Mouse (Mus musculus) skeletal muscle tissue, adult 2 months (tissue): ENCODE measurements at regions not wholly inside any gene's neighbourhood (a gene's known extent, or its start where the extent isn't known, plus 50 kb on each side); places are given as distances from the start of the nearest gene placed in this dataset.
A peak's percentile ranks its signal among the peaks of the same experiment; 100 is the strongest.

Experiments used
- DNase-seq: peaks from one replicate; pipeline ENCODE4 v3.0.0-alpha.2; 2012; ENCODE audit warnings: low read depth, low spot score

DNA sequence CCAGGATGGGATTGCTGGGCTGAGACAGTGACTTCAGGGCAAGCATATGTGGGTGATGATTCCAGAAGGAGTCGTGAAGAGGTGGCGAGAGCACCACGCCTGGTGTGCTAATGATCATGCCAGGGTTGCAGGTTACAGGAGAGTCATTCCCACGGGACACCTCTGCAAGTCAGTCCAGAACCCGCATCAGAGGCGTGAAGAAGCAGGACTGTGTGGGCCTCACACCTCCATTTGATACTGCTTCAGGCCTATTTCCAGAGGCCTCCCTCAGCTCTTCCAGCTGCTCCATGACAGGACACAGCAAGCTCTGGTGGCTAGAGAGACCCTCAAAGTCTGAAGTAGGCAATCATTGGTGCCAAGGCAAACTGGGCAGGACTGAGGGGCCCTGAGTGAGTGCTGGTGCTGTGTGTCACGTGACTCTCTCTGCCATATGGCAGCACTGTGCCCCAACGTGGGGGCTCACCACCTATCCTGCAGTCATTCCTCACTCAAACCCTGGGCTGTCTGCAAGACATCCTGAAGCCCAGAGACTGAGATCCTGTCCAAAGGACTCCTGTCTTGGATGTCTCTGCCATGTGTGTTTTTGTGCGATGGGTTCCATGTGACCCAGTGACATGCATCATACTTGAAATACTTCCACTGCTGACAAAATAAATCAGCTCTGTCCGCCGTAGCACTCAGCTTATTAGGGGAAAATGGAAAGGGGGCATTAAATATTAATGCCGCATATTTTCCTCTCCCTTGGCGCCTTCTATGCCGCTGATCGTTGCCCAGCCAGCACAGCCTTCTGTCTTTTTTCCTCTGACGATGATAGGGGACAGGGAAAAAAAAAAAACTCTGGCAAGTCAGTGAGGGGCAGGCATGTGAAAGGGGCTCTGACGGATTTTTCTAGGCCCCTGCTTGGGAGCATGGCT is 247.6 kb upstream of the Habp2 start:
- no peak for DNase-seq

DNA sequence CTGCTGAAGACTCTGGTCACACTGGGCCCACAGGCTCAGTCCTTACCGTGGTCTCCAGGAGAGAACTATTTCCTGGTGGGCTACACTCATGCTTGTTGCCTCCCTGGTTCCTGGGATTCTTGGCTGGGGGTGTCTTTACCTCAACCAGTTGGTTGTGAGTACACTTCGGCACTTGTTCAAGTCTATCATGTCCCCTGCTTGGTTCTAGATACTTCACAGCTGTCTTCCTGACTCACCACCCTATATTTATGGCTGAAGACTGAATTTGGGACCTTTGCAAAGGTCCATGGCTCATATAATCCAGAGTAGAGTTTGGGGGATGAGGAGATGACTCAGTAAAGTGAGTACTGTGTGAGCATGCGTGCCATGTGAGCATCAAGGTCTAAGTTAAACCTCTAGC is 245.0 kb upstream of the Habp2 start:
- no peak for DNase-seq

DNA sequence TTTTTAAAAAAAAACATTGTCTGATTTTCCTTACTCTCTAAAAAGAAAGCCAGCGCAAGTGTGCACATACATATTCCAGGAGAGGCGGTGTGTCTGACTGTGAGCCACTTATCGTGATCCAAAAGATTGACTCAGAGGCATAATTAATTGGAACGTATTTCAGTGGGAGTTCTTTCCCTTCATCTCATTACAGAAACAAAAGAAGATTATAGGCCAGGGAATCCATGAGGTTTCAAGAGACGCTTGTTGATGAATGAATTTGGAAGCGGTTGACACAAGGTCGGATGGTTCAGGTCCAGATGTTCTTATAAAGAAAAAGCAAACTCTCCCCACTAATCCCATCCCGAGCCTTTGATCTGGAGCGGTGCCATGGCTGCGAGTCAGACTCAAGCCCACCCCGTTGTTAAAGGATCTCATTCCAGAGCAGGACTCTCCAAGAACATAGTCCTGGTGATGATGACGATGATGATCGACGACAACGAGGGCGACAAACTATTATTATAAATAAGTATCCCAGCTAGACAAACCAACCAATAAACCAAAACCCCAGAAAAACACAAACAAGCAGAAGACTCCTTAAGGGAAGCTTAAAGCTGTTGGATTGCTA is 240.1 kb upstream of the Habp2 start:
- DNase-seq: no peak

DNA sequence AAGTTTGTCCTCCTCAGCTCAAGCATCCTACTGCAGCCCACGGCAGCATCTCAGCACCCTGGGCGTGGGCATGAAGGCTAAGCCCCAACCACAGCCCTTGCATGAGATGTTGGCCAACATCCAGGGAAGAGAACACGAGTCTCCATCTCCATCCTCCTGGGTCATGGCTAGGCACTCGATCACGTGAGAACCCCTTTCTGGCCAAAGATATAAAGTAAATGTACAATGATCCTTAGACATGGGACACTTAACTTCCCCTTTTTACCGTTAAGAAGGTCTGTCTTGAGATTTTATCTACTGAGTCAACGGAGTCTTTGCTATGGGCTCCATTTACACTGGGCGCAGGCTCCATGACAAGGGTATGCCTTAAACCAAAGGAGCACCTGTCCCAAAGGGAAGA is 232.8 kb upstream of the Habp2 start:
- no peak for DNase-seq

DNA sequence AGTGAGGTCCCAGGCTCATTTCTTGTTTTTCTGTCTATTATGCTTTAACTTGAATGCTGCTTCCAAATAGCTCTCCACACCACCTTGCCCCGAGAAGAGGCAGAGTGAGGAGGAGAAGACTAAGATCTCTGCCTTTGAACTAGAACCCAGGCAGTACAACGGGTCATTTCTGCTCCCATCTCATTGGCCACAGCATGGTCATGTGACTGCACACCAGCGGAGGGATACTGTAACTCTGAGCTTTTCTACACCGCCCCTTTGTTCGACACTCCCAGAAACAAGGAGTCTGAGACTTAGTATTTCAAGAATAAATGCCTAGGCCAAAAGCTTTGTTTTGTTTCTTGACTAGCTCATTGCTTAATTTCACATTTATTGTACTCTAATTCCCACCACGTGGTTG is 230.5 kb upstream of the Habp2 start:
- no peak for DNase-seq

DNA sequence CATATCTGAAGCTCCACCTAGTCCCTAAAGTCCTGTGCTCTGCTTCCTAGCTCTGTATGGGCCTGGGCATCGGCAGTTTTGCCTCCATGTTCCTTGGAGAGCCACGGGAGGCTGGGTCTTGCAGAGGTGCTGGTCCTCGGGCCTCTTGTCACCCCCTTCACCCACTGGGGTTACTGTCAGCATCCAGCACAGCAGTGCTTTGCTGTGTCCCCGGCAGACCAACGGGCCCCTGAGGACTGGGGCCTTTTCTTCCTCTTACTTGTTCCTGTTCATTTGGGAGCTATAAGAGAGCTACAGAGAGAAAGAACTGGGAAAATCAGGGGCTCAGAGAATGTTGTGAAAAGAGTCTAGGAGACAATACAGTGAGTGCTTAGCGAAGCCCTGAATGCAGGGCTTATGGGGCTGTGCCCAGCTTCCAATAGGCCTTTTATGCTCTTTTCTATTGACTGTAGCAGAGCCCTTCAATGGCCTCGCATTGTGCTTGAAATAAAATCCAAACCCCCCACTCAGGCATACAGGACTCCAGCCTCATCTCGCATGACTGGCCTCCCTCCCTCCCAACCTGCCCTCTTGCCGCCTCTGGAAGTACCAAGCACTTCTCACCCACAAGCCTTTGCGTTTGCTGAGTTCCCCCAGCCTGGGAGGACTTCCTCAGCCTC is 224.9 kb upstream of the Habp2 start:
- no peak for DNase-seq

DNA sequence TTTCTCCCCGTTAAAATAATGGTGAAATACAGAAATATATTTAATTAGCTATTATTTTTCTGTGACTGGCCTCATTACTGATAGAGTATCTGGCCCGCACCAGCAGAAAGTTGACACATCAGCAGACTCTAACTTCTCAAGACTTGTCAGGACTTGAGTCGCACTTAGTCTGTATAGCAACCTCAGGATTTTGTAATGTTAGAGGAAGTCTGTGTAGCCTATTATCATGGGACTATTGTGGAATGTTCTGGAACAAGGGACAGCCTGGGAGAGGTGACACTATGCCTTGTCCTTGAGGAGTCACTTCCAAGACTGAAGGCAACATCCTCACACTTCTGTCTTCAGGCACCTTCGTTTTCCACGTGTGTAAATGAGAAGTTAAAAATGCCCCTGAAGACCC is 223.8 kb upstream of the Habp2 start:
- no peak for DNase-seq

DNA sequence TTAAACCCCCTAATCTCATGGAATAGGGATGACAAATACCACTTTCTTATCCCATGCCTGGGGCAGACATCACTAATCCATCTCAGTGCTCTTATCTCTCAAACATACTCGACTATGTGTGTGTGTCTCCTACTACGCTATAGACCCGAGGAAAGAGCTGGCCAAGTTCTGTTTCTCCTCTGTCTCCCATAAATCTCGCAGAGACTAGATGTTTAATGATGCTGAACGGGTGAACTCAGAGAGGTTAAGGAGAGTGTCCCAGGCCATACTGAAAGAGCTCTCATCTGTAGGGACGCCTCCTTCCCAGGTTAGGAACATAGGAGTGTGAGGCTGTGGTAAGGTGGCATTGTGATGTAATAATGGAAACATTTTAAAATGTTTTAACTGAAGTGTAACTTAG is 221.2 kb upstream of the Habp2 start:
- DNase-seq: no peak

DNA sequence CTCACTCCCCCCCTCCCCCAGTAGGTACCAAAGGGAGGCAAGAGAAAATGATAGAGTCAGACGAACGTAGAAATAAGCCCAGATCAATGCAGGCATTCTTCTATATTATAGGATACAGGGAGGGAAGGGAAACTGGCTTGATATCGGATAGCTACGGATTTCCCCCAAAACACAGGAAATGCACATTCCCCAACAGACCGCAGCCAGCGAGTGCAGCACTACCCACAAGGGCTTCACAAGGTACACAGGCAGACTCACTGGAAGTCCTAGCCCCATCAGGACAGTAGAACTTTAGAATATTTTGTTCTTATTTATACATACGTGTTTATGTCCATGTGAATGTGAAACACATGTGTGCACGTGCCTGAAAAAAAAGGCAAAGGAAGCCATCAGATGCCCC is 218.8 kb upstream of the Habp2 start:
- DNase-seq: no peak

DNA sequence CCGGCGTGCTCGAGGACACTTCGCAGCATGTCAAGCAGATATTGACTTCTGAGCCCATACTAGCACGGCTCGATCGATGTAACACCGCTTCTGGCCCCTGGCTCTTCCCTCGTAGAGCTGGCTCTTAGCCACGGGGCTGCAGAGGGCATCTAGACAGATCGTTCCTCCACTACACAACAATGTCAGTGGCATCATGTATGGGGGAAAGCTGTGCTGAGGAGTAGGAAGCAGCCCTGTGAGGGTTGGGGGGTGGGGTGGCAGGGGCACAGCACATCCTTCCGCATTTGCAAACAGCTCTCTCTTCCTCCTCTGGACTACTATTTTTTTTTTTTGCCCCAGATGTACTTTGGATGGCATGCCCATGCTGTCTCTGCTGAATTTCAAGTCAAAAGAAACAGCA is 218.1 kb upstream of the Habp2 start:
- no peak for DNase-seq

DNA sequence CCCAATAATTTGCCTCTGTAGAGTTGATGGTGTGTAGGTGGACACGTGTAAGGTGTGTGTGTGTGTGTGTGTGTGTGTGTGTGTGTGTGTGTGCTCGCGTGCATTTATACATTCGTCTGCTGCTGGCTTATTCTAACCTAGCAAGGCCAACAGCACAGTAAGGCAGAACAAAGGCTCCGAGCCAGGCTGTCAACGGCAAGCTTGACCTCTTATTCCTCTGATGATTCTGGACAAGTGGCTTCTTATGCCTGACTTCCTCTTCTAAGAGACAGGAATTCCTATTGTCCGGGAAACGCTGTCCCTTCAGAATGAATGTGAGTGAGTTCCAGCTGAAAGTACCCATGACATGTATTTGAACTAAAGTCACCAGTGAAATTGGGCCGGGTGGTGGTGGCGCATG is 217.7 kb upstream of the Habp2 start:
- DNase-seq: no peak

DNA sequence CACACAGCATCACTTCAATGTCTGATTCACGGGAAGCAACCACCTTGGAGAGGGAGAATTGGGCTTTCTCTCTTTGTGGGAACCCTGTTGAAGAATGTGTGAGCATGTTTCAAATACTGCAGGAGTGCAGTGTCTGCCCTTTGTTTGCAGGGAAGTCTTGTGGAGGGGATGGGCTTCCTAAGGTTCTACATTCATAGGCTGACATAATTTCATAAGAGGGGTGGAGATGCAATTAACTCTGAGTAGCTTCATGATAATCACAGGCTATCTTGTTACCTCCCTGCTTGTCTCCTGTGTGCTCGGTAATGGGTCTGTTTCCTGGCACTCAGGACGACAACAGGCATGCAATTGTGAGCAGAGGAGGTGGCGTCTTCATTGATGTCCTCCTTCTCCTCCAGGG is 215.6 kb upstream of the Habp2 start:
- DNase-seq: no peak

DNA sequence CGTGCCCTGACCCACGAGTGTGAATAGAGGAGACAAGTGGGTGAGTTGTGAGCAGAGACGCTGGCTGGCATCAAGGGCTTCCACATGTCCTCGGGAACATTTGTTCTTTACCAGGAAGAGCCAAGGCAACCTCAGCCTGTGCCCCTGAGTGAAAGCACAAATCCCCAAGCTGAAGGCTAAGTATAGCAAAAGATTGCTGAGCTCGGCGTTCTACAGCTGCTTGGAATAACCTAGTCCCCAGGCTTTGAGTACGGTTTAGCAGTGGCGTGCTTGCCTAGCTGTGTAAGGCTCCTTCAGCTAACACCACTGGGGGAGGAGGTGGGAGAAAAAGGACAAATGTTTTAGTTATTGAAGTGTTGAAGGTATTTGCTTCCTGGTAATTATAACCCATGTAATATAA is 210.8 kb upstream of the Habp2 start:
- DNase-seq: peak; percentile 73

DNA sequence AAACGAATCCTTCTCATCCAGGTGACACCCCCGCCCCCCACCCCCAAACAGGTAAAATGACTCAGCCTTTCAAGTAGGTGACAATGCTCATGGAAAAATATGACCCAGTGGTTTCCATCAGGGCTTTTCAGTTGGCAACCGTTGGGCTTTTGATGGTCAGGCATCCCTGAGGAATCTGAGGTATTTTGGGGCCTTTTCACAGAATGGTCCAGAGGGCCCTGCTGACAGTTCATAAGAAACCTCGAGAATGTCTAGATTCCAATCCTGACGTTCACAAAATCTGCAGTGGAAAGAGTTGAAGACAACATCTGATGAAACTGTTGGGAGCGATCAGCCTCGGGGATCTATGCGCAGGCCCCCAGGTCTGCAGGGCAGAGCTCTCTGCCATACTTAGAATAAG is 209.4 kb upstream of the Habp2 start:
- no peak for DNase-seq

DNA sequence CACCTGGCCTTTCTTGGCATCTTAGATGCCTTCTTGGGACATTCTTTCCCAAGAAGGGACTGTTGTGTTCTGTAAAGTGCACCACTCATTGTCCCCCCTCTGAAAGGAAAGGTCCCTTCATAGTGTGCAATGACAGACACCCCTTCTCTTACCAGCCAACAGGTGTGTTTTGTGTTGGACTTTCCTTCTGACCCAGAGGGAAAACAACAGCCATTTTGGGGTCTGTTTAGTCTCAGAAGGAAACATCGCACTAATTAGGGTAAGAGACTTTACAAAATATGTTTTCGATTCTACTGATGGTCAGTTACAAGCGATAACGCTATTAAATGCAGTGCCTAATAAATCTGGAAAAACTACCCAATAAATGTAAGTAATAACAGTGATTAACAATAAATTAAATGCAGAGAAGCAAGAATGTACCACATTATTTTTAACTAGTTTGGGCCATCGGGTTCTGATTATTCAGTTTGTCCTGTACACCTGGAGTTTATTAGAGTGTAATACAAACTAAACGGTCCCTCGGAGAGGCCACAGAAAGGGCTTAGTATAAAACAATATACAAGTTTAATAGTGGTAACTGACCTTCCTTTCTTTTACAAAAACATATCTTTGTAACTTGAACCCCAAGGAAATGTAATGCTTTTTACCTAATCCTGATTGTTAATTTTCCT is 200.4 kb upstream of the Habp2 start:
- DNase-seq: no peak

DNA sequence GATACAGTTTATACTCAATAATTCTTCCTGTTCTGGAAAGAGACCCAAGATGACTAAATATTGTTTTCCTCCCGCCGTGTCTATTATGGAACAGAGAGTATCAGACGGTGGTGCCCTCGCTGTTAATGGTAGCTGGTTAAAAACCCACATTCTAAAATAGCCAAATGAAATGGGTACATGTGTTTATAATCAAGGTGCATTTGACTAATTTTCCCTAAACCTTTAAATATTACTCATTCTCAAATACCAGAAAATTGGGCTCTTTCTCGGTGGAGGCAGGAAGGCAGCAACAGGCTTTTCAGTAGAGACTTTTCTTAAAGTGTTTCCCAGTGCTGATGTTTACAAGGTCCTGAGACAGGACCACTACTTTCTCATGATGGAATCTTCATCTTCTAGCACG is 199.8 kb upstream of the Habp2 start:
- DNase-seq: no peak

DNA sequence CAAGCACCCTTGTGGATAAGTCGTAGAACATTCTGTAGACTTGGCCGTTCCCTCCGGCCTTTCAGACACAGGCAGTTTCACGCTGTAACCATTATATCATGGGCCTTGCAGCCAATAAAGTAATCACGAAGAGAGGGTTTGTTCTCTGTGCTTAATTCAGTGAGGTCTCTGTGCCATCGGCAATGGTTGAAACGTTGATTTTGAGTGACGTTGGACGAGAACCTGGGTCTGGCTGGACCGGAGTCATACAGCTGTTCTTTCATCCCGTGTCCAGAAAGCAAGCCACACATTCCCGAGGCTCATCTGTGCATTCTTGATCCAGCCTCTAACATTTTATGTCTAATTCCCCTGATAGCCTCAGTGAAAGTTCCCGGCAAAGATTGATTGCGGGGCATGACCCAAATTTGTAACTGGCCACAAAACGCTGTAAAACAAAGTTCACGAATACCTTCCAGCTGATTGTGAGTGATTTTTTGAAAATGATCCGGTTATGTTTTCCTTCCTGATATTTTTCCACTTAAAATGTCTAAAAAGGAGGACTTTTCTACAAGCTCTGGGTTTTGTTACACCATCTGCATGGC is 197.1 kb upstream of the Habp2 start:
- peak; percentile 42 for DNase-seq

DNA sequence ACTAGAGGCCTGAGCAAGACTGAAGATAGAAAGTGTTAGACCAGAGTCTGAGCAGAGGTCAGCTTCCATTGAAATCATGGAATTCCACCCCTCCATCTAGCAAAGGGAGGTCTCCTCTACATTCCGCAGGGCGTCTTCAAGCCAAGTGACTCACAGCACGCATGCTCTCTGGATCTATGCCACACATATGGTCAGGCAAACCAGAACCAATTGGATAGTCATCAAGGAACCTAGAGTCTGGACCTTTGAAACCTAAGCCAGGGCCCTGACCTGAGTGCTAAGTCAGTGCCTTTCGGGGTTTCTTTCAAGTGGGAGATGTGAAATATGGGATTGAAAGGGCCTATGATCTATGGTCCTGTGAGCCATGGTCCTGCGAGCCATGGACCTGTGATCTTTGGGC is 195.4 kb upstream of the Habp2 start:
- DNase-seq: no peak

DNA sequence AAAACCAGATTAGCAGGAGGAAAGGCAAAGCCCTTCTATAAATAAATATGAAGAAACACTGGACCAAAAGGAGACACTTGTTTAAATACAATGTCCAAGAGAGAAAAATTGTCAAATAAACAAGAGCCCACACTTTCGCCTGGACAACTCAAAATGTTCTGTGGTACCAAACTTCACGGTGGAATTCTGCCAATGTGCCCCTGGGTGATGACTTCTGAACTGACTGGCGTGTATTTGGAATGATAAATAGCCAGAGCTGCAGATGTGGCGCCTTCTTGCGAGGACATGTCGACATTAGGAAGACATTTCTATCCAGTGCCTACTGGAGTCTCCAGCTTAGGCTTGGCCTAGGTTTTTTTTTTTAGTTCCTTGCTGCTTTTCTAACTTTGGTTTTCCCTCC is 191.1 kb upstream of the Habp2 start:
- no peak for DNase-seq

DNA sequence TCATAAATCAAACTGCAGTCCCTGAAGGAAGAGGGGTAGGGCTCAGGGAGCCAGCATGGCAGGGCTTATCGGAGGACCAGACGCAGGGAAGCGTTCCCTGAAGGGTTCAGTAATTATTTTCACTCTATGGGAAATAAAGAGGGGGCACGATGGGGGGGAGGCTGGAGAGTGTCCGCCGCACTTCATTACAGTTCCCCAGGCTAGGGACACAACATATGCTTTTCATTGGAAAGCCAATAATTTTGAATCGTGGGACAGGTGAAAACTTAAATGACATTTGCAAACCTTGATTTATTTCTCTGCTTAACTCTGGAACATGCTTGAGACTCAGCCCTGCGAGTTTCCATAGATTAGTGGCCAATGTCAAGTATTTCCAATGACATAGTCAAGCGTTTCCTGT is 187.2 kb upstream of the Habp2 start:
- DNase-seq: no peak

DNA sequence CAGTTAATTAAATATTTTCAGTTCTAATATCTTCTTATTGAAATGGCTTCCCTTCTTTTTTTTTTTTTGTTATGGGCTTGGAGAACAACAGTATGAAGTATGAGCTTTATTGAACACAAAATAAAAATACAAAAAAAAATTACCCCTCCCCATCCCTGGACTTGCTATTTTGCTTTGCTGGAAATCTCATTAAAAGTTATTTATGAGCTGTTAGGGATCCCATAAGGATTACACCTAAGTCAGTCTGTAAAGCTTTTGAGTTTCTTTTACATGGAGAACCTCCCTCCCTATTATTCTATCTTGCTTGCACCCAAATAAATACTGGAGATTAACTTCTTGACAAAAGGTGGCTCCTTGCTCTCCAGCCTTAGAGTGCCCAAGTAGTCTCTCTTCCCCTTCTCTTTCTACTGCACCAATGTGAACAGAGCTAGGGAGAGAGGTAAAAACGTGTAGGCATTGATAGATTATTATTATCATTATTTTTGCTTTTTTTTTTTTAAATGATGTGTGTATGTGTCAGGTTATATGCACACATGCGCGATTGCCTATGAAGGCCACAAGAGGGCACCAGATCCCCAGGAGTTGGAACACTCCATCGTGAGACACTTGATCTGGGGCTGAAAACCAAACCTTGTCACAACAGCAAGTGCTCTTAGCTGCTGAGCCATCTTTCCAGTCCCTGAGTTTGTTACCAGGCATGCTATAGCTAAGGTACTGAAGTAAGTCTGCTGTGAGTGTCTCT is 186.6 kb upstream of the Habp2 start:
- no peak for DNase-seq
